Mouse (Mus musculus) bone marrow, adult 2 months (tissue): Measurements from ENCODE around the gene Rapgef4.

Experiments
- CTCF ChIP-seq: fragments of 200-500 bp; IDR thresholded peaks from 2 replicates; pipeline ENCODE4 v1.5.1; 2011; ENCODE audit warnings: low read length, control low read depth; ENCODE audit not compliant: control insufficient read depth, insufficient read depth
- POLR2A ChIP-seq: fragments of 200-500 bp; IDR thresholded peaks from 2 replicates; pipeline ENCODE4 v1.6.1; 2011; ENCODE audit warnings: low read depth, mild to moderate bottlenecking, control low read depth, low read length, borderline replicate concordance; ENCODE audit not compliant: control insufficient read depth

DNA sequence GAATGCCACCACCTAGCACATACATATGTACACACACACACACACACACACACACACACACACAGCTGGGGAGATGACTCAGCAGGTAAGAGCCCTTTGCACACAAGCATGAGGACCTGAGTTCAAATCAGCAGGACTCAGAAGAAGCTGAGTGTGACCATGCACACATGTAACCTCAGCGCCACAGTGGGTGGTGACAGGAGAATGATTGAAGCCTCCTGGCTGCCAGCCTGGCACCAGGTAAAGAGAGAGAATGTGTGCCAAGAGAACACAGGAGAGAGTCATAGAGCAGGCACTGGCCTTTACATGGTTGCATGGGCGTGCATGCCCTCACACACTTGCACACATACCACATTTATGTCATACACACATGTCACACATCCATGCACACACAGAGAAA lies 171.7 kb downstream of the Rapgef4 start:
- TF ChIP-seq POLR2A: no peak
- no peak for TF ChIP-seq CTCF
